Mouse (Mus musculus): ENCODE results near the gene Kcnd3.

Gene Kcnd3

DNA sequence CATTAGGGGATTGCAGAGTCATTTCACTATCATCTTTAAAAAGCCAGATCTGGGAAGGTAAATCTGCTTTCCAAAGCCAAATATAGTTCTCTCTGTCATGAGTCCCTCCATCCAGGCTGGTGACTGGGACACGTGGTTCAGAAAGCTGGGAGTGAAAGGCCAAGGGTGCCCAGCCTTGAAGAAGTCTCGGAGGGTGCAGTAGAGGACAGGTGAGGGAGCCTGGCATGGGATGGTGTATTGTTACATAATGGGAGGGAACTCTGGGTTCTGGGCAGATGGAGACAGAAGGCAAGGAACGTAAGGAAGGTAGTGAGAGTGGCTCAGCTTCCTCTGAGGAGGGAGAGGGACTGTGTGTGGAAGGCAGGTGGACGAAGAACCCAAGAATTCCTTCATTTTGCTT is 5.5 kb downstream of the Kcnd3 start:
- peak in 1 of 2 experiments; percentile 39 for DNase-seq (ENCODE audit: low spot score in 2 of 2)

DNA sequence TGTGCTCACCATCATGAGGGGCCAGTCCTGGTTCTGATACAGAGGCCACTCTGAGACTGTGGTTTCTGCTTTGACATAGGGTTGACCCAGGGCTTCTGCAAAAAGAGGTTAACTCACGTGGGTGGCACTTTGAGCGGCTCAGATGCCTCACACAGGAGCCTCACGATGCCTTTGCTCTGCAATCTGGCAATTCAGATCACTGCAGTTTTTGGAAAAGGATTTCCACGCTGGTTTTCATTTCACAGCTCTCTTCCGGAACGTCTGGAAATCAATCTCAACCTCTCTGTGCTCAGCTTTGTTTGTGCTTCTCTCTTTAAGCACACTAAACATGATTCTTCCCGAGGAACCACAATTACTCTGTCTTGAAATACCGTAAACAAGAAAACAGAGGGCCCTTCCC is 14.4 kb downstream of the Kcnd3 start:
- no peak for DNase-seq (ENCODE audit: low spot score in 2 of 2)

DNA sequence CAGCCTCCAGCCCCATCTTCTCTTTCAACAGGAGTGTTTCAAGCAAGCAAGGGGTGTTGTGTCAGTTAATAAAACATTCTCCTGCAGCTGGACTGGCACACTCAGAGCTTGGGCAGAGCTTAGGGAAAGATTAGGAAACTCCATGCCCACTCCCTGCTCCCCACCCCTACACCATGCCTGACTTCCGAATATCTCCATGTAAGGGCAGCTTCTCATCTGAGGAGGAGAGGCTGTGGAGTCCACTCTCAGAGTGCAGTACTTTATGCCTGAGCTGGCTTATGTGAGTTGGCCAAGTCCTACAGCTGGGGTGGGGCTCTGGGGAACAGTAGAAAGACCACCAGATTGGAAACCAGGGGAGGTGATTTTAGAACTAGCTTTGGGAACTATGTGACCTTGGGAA is 20.4 kb downstream of the Kcnd3 start:
- no peak for DNase-seq (ENCODE audit: low spot score in 2 of 2)

DNA sequence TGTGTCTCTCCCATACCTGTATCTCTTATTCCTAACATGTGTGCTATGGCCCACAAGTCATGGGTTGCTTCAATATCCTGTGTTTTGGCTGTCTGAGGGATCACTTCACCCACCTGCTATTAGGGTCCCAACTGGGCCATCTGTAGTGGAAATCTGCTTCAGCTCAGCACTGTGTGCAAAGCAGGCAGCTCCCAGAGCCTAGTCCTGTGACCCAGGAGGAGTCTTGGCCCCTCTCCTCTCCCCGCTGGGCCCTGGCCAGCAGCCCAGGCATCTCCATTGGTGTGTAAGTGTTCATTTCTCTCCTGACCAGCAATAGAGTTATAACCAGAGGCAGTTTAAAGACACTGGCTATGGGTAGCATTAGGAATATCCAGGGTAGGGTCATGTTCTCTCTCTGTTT is 24.3 kb downstream of the Kcnd3 start:
- no peak for DNase-seq (ENCODE audit: low spot score in 2 of 2)

DNA sequence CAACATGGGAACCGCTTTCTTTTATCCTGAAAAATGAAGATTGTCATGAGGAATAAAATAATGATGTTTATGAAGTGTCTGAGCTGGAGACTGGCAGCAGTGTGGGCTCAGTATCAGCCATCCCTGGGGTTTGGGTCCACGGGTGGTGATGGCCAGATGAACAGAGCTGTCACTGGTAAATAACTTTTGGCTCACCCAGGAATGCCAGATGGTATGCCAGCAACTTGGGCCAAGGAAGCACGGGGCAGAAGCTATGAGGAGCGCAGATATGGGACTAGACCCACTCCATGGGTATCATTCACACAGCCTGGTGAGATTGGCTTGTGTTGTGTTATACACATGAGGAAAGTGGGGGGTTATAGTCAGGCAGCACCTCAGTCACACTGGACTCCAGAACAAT is 26.7 kb downstream of the Kcnd3 start:
- DNase-seq (ENCODE audit: low spot score in 2 of 2): no peak

DNA sequence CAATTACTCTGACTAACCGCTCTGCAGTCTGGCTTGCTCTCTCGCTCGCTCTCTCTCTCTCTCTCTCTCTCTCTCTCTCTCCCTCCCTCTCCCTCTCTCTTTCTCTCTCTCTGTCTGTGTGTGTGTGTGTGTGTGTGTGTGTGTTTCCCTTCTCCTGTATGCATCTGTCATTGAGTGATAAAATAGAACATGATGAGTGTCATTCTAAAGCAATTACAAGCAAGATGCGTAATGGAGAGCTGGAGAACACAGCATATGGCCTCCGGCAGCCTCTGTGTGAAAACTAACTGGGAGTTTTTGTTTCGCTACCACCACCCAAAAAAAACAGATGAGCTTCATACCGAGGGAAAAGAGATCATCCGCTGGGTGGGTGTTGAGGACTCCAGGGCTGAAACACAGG is 29.3 kb downstream of the Kcnd3 start:
- DNase-seq (ENCODE audit: low spot score in 2 of 2): no peak

DNA sequence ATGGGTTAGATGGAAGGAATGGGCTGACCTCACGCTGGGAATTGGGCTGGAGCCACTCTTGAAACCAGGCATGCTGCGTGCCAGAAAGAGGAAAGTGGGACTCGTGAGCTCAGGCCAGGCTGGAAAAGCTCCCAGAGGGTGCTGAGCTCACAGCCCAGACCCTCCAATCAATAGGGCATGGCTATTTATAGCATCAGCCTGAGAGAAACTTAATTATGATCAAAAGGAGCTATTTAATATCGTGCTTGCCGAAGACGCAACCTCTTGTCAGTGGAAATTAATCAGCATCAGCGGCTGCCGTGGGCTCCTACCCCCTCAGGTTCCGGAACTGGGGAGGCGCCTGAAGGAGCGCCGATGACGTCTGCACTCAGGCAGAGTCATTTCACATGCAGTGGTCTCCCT is 31.5 kb downstream of the Kcnd3 start:
- DNase-seq (ENCODE audit: low spot score in 2 of 2): no peak

DNA sequence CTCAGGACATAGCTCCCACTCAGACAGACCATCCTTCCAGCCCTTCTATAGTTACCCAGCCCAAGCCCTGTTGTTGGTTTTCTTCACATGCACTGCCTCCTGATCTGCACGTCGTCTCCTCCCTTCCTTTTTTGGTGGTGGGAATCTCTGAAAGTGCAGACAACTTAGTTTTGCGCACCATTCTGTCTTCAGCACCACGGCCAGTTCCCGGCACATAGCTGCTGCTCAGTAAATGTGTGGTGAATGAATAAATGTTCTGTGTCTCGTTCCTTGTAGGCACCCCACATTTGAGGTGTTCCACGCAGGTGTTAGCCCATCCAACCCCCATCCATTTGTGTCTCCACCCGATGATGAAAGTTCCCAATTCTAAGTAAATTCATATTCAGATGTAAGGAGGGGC is 35.0 kb downstream of the Kcnd3 start:
- no peak for DNase-seq (ENCODE audit: low spot score in 2 of 2)

DNA sequence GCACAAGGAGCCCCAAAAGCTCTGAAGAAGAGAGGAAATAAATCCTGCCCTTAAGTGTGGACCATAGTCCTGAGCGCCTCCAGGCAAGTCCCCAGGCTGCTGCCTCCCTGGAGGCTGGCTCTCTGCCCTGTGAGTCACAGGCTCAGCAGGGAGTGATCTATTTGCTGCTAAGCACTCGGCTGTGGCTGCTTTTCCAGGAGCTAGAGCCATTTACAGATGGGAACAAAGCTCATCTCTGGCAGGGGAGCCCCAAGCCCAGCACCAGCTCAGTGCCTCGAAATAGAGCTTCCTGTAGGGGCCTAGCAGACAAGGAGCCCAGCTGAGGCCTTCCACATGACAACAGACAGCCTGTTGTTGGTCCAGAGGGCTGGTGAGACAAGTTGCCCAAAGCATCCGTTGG is 37.5 kb downstream of the Kcnd3 start:
- peak; percentile 66 to 85 for DNase-seq (ENCODE audit: low spot score in 2 of 2)

DNA sequence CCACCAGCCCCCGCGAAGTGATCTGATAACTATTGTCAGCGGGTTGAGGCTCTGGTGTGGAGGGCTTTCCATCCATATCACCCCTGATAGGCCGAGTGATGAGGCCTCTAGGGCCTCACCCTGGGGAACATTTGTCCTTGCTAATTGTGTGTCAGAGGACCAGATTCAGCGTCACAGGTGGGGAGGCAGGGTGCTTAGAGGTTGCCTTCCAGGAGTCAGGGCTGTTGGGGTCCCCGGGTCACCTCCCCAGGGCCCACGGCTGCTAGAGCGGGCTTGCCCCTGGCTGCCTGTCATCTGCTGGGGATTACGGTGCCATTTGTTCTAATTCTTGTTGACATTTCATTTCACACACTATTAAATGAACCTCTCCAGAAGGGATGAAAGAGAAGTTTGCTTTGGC is 42.8 kb downstream of the Kcnd3 start:
- no peak for DNase-seq (ENCODE audit: low spot score in 2 of 2)

DNA sequence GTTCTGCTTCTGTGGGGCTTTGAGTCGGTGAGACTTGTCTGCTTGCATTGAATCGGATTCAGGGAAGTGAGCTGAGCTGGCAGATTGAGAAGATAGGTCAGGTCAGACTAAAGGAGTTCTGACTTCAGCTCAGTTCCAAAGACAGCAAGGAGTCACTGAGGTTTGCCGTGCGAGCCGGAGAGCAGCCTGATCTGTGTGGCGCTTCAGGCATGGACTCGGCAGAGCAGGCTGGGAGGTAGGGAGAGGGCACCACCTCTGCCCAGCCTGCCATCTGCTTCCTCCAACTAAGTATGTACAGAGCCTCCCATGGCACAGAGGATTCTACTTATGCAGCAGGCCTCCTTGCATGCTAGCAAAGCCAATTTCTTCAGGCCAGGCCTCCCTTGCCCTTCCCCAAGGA is 44.1 kb downstream of the Kcnd3 start:
- DNase-seq (ENCODE audit: low spot score in 2 of 2): no peak

DNA sequence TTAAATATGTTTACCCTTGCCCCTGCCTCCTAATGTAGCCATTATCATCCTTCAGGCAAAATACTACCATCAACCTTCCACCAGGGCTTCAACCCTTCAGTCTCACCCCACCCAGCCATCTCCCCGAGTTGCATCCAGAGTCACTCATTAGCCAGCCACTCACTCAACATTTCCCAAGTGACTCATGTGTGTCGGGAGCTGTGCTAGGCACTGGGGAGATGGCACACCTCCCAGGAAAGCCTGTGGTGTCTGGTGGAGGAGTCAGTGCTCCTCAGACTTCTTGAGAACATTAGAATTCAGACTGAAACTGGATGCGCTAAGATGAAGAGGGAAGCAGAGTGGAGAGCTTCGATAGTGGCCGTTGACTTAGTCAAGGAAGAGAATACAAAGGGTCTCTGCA is 44.8 kb downstream of the Kcnd3 start:
- no peak for DNase-seq (ENCODE audit: low spot score in 2 of 2)

DNA sequence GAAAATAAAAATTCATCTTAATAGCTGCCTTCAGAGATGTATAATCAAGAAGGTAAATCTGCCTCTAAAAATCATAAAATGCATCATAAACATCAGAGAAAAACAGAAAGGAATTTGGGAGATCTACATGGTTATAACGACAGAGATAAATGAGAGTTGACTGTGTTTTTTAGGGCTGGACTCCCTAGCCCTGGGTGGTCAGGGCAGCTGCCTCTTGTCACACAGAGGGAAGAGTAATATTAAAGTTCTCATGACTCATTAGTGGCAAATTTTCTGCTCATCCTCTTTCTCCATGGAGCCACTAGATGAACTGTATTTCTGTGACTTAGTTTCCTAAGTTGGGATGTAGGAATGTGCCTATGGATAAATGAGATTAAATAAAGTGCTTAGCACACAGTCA is 48.9 kb downstream of the Kcnd3 start:
- no peak for DNase-seq (ENCODE audit: low spot score in 2 of 2)

DNA sequence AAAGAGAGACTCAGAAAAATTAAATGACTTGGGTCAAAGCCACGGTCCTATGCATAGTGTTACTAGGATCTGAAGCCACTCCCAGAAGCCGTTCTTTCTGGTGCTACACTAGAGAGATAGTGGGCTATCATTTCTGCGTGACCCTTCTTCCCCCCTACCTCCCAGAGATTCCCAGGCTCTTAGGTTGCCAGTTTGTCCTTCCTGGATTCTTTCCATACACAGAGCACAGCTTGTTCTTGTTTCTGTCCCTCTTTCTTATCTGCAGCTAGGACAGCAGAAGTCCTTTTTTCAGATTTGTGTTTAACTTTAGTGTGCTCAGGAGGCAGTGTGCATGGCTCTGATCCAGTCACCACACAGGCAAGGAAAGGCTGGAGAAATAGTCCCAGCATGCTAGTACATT is 52.1 kb downstream of the Kcnd3 start:
- no peak for DNase-seq (ENCODE audit: low spot score in 2 of 2)

DNA sequence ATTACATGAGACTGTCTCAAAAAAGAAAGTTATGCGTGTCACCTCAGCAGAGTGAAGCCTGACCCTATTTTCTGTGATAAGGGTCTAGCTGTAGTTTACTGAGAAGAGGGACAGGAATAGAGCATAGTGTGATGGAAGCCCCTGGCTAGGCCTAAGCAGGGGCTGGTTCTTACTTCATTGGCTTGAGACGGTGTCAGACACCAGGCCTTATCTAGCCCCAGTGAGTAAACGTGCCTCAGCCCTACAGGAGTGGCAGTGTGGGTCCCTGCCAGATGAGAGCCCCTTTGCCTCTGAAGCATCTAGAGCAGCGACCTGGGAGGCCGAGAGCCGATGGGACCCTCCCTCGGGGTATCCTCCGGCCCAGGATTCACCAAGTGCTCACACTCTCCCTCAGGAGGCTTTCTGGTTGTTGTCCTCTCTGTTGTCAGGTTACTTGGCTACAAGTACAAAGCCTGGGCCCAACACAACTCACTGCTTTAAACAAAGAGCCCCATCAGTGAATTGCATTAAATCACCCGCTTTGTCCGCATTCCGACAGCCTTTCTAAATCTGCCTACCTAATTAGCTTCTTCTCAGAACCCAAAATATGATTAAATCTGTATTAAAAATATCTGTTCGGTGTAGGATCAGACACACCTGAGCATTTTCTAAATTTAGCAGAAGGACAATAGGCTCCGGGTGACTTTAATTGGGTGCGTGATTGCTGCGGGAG is 53.2 kb downstream of the Kcnd3 start:
- DNase-seq (ENCODE audit: low spot score in 2 of 2): no peak

DNA sequence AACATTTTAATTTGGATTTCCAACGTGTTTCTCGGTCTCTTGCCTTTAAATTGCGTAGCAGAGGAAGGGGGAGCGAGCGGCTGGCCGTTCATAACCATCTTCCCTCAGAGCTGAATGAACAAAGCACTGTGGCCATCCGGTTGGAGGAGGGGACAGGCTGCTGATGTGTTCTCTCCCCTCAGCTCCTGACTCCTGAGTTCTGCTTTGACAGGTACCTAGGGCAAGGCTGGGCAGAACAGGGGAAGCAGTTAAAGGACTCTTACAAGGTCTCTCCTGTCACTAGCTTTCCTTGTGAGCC is 53.7 kb downstream of the Kcnd3 start:
- DNase-seq (ENCODE audit: low spot score in 2 of 2): no peak

DNA sequence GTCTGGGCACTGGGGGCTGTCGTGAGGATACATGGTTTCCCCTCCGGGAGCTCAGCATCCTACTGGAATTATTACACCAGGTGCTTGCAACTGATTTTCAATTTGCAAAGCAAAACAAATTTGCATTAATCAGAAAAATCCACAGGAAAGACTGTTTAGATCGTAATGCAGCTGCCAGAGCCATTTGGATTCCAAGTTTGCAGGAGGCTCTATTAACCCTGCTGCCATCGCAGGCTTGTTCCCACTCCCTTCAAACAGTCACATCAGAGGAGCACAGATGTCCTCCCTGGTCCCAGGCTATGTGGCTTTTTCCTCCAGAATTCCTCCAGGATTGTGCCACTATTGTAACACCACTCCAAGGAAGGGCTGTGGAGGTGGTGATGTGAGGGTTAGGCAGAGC is 54.5 kb downstream of the Kcnd3 start:
- no peak for DNase-seq (ENCODE audit: low spot score in 2 of 2)

DNA sequence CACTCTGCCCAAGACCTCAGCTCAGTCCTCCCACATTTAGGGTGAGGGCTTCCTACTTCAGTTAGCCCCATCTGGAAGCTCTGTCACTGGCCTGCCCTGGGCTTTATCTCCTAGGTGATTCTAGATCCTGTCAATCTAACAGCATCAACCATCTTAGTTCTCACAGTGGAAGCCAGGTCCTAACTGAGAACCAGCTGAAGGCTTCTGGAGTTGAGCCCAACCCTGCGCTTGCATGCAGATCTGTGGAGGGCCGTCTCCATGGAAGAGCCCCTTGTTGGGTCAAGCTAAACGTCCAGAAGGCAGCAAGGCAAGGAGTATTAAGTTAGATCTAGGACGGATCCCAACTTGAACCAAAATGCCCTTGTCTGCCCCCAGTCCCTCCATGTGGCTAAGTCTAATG is 57.2 kb downstream of the Kcnd3 start:
- no peak for DNase-seq (ENCODE audit: low spot score in 2 of 2)

DNA sequence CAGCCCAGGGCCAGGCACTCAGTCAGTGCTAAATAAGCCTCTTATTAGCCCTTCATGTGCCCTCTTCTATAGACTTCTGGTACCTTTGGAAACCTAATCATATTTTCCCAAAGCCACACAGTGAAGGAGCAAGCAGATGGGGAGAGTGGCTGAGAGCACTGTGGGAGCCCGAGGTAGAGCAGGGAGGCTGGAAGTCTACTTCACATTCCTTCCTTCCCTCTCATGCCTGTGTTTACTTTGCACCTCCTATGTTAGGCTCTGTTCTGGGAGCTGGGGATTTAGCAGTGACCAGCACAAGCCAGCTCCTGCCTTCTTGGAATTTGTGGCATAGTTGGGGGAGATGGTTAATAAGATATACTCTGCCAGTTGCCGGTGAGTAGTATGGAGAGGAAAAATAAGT is 59.7 kb downstream of the Kcnd3 start:
- DNase-seq (ENCODE audit: low spot score in 2 of 2): no peak

DNA sequence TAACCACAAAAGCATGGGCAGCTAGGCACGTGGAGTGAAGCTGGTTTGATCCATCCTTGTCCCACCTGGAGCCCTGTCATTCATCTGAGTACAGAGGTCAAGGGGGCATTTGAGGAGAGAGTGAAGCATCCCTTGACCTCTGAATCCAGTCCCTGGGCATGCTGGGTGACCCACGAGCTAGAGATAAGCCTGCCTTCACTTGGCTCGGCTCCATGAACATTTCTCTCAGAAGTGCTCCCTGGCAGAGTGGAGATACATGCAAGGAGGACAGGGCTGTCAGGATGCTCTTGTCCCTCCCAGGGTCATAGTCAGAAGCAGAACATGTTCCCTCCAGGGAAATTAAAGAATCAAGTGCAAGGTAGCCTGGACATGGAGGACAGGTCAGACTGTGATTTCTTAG is 62.1 kb downstream of the Kcnd3 start:
- DNase-seq (ENCODE audit: low spot score in 2 of 2): no peak

DNA sequence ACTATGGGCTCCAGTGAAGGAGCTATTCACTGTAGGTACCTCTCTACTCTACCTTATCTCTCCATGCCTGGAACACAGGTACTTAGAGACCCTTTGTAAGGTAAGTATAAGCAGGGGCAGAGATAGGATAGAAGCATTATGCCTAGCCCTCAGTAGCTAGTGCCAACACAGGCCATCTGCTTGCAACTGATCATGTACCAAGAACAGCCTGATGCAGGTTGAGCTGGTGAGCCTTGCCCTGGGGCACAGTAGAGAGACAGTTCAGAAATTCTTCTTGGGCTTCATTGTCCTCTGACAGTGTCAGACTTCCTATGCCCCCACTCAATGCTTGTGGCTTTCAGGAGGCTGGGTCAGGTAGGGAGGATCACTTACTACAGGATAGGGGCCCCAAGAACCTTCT is 62.9 kb downstream of the Kcnd3 start:
- DNase-seq (ENCODE audit: low spot score in 2 of 2): no peak

DNA sequence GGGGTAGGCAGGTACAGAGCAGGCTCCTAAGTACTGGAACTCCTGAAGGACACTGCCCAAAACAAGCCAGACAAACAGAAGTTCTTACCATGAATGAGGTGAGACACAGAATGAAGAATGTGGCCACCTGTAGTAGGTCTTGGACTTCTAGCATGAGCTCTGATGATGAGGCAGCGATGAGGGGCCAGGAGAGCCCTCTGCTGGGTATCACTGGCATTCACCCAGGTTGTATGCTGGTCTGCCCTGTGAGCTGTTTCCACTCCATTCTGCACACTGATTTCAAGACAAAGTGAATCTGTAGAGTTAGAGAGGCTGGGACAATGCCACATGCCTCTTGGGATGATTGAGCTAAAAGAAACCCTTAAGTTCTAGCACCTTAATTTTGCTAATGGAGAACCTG is 63.5 kb downstream of the Kcnd3 start:
- no peak for DNase-seq (ENCODE audit: low spot score in 2 of 2)

DNA sequence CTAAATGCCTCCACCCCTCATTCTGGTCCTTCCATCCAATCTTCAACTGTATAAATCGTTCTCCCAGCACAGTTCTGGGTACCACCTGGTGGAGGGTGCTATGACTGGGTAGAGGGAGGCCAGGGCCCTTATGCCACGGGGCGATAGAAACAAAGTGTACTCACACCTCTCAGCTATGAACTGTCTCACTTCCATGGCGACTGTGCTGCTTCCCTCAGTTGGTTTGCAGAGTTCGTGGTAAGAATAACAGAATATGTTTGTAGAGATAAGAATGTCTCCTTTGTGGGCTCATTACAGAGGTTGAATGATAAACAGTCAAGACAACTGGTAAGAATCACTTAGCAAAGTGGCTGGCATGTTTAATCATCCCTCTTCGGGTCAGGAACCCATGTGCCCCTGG is 68.3 kb downstream of the Kcnd3 start:
- no peak for DNase-seq (ENCODE audit: low spot score in 2 of 2)

DNA sequence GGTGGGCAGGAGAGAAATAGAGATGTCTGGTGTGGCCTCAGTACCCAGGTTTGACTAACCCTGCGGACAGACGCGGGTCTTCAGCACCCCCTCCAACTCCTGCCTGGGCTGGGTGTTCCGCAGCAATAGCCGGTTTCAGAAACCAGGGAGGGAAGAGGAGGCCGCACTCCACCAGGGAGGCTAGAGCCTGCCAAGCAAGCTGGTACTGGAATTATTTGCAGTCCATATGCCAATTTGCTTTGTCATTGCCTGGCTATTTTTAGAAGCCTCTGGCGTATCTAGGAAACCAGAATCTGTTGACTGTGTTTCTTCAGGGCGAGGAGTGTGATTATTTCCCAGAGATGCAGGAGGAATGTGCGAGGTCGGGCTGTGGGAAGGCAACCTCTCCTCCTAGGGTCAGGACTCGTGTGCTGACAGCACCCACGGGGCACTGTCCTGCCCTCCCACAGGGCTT is 69.1 kb downstream of the Kcnd3 start:
- DNase-seq (ENCODE audit: low spot score in 2 of 2): peak; percentile 69 to 86

DNA sequence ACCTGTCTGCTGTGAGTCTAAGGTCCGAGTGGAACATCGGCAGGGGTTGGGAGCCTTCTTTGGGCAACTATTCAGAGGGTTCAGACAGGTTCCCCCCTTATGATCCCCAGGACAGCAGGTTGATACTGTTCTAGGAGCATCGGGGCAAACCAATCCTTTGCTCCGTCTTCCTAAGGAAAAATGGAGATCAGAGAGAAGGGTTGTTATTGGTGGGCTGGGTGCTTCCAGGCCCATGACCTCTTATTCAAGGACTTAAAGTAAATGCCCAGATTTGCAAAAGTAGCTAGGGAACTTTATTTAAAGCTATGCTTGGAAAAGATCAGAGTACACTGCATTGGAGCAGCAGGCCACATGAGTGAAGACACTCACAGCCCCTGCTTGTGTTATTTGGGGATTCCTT is 69.5 kb downstream of the Kcnd3 start:
- DNase-seq (ENCODE audit: low spot score in 2 of 2): no peak
